Mouse (Mus musculus) right cerebral cortex, postnatal 14 days (tissue): ENCODE data around the gene Dagla.

Experiments used
- DNase-seq: peaks from one replicate; pipeline ENCODE4 v3.0.0; 2022

The Dagla gene

DNA sequence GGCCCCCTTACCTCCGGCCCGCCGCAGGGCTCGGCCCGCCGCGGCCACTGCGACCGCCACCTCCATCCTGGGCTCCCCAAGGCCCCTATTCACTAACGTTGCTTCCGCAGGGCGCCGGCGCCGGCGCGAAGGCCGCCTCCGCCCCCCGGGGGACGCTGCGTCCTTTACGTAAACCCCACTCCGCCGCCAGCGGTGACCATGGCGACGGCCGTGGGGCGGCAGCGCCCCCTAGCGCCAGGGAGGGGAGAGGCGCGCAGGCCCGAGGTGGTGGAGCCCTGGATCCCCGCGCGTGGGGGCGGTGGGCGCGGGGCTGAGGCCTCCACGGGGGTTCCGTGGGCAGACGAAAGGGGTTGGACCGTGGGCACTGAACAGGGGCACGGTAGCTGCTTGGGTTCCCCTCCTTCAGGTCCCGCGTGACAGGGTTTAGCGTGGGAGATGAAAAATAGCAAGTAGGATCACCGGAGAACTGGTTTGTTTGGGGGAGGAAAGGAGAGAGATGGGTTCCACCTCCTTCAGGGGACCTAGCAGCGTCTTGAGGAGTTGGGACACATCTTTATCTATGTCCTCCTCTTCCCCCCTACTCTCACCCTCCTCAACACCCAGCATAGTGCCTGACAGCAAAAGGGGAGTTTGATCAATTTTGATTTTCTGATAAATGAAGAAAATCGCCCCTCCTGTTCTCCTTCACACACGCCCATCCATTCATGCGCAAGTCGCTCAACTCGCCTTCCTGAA is at the start of gene Dagla:
Gene Dagla (minus strand): TSS at position 68 of the 735 bp plus-strand sequence.
- DNase-seq = peak; percentile 81

DNA sequence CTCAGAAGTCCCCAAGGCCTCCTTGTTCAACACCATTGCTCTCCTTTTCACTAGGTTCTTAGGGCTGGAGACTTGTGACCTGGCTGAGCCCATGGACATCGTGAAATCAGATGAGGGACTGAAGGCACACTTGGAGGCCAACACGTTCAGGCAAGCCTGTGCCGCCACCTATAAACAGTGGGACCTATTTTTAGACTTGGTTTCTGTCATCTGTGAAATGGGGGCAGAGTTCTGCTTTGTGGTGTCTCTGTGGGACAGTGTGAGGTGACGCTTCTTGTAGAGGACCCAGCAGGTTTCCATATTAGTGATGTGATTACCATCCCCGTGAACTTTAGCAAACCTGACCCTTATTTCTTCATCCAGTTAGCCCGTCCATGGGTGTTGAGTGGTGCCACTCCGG is 47.5 kb upstream of the Dagla start:
- no peak for DNase-seq

DNA sequence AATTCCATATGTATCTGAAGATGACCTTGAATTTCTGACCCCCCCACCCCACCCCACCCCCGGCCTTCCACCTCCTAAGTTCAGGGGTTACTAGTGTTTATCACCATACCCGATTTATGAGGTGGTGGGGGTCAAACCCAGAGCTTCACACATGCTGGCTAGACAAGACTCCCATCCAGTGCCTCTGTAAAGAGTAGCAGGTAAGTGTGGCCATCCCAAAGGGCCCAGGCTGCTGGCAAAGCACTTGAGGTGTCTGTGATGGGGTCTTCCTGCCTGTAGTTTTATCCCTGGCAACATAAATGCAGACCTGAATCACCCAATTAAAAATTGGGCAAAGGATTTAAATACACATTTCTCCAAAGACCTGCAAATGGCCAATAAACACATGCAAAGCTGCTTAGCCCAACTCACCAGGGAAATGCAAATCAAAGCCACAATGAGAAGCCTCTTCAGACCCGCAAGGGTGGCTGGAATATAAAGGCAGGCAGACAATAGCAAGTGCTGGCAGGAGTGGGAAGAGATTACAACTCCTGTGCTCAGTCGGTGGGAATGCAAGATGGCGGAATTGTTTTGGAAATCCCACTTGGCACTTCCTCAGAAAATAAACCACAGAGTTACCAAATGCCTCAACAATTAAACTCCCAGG is 43.1 kb upstream of the Dagla start:
- DNase-seq = no peak

DNA sequence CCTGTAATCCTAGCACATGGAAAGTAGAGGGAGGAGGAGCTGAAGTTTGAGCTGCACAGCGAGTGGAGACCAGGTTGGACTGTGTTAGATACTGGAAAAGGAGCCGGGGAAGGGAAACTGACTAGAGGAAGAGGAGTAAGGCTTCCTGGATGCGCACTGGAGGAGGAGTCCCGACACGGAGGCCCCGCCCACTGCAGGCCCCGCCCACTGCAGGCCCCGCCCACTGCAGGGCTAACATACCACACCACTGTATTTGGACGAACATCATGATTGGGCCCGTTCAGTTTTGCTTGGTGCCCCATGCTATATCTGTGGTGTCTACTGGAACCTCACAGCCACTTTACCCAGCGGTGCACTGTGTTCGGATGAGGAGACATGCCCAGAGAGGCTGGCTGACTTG is 41.0 kb upstream of the Dagla start:
- no peak for DNase-seq

DNA sequence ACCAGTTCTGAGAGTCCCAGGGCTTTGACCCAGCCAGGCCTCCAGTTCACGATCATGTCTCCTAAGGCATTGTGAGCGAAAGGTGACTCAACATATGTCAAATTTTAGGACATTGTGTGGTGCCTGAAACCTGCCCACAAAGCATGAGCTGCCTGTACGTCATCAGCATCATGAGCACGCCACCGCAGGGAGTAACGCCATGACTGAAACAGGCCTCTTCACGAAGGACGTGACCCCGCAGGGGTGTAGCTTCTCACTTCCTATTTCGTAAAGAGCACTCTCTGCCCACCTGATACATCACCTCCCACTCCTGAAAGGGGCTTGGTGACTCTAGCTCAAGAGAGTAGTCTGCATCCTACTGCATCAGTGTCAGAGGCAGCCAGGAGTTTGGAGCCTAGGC is 39.2 kb upstream of the Dagla start:
- no peak for DNase-seq

DNA sequence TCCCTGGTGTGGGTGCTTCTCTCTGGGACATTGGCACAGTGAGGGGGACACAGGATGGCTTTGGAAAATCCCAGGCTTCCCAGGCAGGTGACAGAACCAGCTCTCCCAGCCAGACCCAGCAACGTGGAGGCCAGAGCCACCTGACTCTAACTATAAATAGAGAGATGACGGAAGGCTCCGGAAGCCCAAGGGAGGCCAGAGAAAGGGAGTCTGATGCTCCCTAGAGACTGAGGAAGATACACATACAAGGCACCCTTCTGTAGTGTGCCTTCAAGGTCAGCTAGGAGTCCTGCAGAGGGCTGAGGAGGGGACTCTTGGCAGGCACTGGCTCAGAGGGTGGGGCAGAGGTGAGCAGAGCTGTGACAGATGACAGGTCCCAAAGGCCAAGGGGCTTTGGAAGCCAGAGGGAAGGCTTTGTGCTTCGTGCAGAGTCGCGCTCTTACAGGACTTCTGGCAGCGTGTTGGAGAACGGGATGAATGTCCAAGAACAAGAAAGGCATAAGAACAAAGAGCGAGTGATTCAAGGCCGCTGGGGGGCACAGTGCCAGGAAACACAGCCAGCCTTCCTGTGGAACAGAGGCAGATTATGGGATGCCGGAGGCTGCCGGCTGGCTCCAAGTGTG is 37.3 kb upstream of the Dagla start:
- DNase-seq = peak; percentile 87

DNA sequence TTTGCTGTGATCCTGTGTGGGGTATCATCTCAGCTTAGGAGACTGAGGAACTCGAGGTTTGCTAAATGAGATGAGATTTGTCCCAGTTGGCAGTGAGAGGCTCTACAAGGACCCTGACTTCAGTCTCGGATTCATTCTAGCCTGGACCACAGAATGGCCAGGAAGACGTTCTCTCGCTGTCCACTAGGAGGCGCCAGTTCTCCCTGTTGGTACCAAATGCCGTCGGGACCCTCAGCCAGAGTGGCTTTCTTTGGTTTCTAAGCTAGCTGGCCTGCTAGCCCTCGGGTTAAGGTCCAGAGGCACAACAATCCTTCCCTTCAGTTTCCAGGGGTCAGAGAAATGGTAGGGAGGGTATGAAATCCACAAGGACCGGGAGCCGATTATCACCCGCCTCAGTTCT is 36.5 kb upstream of the Dagla start:
- peak; percentile 82 for DNase-seq

DNA sequence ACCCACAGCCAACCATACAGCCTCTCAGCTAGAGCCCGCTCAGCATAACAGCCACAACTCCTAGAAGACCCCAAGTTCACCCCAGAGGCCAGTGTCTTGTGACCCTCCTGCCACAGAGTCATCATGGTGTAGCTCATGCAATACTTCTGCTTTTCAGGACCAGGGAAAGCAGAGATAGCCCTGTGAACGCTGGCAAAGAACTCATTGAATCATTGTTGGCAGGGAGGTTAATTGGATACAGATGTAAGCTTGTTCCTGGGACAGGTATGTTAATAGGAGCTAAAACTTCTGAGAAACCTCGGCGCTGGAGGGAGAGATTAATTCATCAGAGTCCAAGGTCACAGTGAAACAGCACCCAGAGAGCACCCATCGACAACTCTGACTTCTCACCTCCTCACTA is 36.0 kb upstream of the Dagla start:
- no peak for DNase-seq

DNA sequence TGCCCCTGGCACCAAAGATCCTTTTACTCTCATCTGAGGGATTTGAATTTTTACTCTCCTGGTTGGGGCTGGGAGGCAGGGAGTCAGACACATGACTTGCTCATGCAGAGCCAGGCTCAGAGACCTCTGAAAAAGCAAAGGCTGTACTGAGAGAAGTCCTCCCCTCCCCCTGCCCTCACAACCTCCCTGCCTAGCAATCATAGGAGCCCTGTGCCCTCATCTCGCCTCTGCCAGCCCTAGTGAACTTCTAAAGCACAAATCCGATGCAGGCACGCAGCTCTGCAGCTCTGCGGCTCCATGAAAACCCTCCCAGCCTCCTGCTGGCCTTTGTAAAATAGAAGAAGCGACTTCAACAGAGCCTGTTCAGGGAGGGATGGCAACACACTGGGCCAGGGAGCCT is 34.6 kb upstream of the Dagla start:
- DNase-seq = no peak

DNA sequence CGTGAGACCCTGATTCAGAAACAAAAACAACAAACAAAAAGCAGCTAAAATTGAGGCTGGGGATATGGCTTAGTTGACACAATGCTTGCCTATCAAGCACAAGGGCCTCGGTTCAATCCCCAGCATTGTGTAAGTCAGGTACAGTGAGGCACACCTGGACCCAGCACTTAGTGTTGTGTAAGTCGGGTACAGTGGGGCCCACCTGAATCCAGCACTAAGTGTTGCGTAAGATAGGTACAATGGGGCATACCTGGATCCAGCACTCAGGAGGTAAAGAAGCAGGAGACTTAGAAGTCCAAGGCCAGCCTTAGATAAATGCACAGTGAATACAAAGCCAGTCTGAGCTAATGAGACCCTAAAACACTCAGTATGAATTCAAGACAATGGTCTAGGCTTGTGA is 34.0 kb upstream of the Dagla start:
- no peak for DNase-seq

DNA sequence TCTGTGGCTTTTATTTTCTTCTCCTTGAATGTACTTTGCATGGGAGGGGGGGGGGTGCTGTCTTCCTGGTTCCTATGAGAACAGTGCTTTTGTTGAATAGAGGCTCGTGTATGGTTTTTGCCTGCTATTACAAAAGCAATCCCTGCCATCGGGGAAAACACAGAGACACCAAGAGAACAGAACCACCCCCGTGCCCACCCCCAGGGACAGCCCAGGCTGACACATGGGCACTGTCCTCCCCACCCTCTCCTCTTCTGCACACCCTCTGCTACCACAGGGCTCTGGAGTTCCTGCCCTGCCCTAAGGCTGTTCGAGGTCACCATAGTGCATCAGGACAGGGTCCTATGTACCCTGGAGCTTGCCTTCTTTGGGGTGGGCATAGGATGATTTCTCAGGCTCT is 29.8 kb upstream of the Dagla start:
- DNase-seq = no peak

DNA sequence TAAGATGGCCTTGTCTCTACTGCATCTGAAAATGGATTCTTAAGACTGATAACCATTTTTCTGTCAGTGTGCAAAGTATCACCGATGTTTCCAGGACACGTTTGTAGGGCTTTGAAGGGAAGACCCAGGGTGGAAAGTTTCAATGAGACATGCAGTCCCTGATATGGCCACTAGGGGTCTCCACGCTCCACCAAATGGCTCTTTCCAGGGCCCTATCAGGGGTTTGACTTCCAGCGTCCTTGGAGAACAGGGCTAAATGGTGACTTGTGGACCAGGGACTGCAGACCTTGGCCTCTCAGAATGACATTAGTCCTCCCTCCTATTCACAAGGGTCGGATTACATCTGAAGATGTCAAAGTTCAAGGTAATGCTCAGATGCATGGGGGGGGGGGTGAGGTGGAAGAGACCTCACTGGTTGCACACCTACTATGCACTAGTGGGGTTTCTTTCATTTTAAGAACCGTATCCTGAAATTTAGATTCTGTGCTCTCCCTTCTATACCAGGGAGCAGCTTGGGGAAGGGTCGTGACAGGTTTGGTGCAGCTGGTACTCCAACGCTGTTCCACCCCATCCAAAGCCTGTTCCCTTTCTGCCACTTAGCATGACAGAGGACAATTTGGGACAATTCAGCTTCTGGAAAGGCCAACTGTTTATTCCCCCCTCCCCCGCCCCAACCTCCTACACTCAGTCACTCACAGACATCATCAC is 29.0 kb upstream of the Dagla start:
- DNase-seq = peak; percentile 67

DNA sequence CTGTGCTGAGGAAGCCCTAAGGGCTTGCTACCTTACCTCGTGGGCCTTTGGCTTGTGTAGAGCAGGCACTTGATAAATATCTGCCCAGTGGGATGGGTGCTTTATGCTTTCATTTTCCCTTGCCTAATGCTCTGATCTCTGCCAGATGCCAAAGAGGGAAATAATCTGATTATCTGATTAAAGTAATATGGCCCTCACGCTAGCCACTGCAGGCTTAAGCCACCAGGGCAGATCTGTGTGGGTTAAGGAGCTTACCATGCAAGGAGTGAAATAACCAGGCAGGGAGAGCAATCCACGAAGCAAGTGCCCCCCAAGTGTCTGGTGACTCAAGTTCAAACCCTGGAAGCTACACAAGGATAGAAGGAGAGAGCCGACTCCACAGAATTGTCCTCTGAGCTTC is 27.0 kb upstream of the Dagla start:
- no peak for DNase-seq

DNA sequence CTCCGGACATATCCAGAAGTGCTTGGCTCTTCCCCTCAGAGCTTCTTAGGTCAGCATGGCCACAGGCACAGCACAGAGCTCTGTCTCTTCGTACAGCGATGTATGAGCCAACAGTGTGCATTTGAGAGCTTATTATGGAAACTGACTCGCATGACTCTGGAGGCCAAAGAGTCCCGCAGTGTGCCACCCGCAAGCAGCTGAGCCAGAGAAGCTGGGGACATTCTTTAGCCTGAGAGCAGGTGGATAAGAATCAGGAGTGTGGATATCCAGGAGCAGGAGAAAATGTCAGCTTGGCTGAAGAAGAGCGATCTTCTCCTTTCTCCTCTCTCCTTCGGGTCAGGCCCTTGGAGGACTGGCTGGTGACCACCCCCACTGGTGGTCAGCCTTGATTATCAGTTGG is 24.4 kb upstream of the Dagla start:
- DNase-seq = no peak

DNA sequence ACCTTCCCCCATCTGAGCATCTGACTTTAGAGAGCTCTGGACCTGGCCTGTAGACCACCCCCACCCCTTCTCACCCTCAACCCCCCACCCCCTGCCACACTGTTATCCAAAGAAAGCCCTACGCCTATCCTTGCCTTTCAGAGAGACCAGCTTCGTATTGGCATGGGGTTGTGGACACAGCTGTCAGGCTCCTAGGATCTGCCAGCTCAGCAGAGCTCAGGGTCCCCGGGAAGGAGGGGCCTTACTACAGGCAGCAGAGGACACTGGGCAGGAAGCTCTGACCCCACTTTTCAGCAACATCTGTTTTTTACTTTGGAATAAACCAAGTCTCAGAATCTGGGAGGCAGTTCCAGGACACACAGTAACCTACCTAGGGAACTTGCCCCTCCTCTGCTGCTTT is 21.9 kb upstream of the Dagla start:
- no peak for DNase-seq

DNA sequence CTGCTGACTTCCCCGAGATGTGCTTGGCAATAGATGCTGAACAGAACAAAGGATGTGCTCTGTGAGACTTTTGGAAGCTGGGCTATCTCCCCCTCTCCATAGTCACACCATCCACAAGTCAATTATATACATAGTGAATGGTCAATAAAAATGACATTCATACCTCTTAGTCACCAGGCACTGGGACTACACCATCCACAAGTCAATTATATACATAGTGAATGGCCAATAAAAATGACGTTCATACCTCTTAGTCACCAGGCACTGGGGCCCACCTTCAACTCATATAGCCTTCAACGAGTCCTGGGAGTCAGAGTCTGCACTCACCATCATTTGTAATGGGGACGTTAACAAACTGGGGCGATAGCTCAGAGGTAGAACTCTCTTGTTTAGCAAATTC is 19.2 kb upstream of the Dagla start:
- DNase-seq = no peak

DNA sequence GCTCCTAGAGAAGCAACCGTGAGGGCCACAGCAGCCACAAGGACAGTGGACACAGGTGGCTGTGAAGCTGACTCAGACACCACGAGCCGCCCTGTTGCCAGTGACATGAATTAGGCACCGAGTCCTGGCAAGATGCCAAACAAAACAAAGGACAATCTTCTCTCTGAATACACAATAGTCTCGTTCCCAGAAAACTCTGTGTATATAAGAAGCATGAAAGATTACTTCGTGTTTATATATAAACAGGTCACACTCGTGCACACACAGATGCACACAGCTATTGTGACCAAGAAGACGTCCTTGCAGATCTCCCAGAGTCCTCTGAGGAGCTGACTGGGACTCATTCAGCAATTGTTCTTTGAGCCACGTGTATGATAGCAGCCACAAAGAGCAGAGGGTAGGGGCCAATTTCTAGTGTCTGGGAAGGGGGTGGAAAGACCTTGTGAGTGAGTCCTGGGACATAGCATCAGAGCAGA is 18.7 kb upstream of the Dagla start:
- no peak for DNase-seq

DNA sequence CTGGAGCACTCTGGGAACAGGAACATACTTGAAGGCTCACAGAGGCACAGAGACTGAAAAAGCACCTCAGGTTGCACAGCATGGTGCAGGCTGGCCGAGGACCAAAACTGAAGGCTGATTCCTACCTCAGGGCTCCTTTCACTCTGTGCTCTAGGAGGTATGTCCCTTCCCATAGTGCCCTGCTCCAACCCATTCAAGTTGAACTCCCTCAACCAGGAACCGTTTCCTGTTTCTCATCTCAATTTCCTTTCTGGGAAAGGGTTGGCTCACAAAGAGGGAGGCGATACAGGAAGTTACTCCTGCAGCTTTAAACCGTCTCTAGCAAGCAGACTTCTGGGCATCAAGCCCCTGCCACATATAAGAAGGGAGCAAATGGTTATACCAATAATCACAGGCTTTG is 13.1 kb upstream of the Dagla start:
- DNase-seq = no peak

DNA sequence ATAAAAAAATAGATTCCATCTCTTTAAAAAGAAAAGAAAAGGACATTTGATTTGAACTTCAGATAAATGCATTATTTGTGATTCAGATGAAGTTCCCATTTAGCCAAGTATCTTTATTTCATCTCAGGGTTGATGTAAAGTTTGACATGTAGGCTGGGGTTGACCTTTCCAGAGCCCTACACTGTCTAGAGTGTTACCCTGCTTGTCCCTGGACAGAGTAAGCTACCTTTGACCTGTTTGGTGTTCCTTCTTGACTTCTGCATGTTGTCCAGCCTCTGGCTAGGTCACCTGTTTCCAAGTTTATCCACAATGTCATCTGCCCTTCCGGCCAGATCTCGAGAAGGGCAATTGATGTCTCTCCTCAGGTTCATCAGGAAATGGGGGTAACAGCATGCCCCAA is 12.7 kb upstream of the Dagla start:
- no peak for DNase-seq

DNA sequence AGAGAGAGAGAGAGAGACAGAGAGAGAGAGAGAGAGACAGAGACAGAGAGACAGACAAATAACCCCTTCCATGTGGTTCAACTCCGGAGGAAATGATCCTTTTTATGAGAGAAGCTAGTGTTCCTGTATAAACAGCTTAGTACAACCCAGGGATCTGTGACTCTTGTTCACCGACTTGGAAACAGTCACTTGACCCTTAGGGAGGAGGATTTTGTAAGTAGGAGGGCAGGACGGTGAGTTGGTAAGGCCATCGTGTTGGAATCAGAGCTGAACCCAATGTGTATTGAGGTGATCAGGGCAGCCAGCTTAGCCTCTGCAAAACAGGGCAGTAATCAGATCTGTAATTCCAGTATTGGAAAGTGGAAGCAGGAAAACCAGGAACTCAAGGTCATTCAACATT is 12.3 kb upstream of the Dagla start:
- DNase-seq = no peak

DNA sequence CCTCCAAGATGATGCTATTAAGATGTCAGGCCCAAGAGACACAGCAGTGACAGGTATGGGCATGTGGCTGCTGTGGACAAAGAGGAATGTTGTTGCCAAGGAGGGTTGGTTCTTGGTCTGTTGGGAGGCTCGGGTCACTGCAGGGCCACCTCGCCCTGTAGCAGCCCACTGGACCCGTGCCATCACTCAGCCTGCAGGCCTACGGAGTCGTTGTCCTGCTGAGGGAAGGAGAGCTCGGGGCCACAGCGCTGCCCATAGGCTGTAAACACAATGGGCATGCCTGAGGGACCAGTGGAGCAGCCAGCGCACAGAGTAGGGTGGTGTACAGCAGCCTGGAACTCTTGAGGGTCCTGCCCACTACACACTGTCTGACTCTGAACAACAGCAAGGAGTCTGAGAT is 7.4 kb upstream of the Dagla start:
- DNase-seq = no peak

DNA sequence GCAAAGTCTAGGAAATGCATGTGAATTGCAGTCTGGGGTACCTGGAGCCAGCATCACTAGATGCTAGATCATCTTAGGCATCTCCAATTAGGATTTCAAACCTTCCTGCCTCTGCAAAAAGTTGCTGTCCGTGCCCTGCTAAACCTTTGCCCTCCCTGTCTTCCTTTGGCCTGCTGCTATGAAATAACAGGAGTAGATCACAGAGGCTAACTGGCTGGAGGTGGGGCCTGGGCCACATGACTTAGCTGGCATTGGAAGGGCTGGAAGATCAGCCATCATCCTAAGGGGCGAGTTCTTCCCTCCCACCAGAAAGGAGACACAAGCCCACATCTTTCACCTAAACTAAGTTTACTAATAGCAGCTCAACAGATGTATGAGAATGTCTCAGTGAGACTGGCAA is 4.3 kb upstream of the Dagla start:
- no peak for DNase-seq

DNA sequence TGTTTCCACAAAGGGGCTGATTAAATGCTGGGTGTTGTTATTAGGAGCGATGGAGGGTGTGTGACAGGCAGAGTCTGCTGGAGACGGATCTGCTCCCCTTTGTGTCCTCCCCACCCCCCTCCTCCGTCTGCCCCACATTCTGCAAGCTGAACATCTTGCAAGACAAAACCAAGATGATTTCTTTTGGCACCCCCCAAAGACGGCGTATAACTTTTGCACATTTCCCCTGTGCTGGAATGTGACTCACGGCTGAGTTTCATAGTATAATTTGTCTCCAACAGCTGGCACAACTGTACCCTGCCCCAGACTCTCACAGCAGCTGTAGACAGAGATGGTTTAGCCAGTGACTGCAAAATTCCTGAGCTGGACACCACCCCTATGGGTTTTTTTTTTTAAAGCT is 3.3 kb upstream of the Dagla start:
- DNase-seq = no peak

DNA sequence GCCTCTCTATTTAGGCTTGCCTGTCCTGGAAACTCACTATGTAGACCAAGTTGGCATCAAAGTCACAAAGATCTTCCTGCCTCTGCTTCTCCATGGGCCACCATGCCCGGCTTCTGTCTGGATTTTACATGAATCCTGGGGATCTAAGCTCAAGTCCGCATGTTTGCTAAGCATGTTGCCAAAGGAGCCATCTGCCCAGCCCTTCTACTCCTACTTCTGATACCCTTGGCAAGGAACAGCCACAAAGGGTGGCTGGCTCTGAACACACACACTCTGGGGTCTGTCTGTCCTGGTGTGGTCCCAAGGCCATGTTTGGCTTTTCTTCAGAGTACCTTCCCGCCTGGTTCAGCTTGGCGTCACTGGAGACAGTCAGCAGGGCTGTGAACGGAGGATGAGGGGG is 2.7 kb upstream of the Dagla start:
- DNase-seq = no peak
